Mouse (Mus musculus) forebrain, embryonic 16.5 days (tissue): ENCODE measurements at regions not wholly inside any gene's neighbourhood (a gene's known extent, or its start where the extent isn't known, plus 50 kb on each side); places are given as distances from the start of the nearest gene placed in this dataset.

ENCODE experiments used
- ATAC-seq: fragments of 200-750 bp; cut with Nextera tagmentation; 2 replicates; pipeline ENCODE4 v1.8.0; 2017; ENCODE audit warnings: mild to moderate bottlenecking, moderate library complexity
- H3K27ac ChIP-seq: fragments of 300-500 bp; sonication (generic); 2 replicates; pipeline ENCODE4 v1.5.1; 2014; ENCODE audit warnings: low read length, control low read depth
- H3K27me3 ChIP-seq: fragments of 300-500 bp; sonication (generic); replicated peaks from 2 replicates; pipeline ENCODE4 v1.6.1; 2014; ENCODE audit warnings: low read length; ENCODE audit not compliant: control insufficient read depth, insufficient read depth
- H3K36me3 ChIP-seq: fragments of 300-500 bp; sonication (generic); 2 replicates; pipeline ENCODE4 v1.6.1; 2014; ENCODE audit not compliant: control insufficient read depth, insufficient read depth
- H3K4me1 ChIP-seq: fragments of 300-500 bp; sonication (generic); replicated peaks from 2 replicates; pipeline ENCODE4 v1.6.1; 2014; ENCODE audit warnings: low read length; ENCODE audit not compliant: control insufficient read depth, insufficient read depth
- H3K4me2 ChIP-seq: fragments of 300-500 bp; sonication (generic); 2 replicates; pipeline ENCODE4 v1.6.1; 2014; ENCODE audit warnings: mild to moderate bottlenecking, low read length, control low read depth
- H3K4me3 ChIP-seq: fragments of 300-500 bp; sonication (generic); replicated peaks from 2 replicates; pipeline ENCODE4 v1.5.1; 2014; ENCODE audit warnings: mild to moderate bottlenecking, low read length, control low read depth
- H3K9ac ChIP-seq: fragments of 300-500 bp; sonication (generic); replicated peaks from 2 replicates; pipeline ENCODE4 v1.6.1; 2014; ENCODE audit warnings: low read depth, low read length, control low read depth
- H3K9me3 ChIP-seq: fragments of 300-500 bp; sonication (generic); 2 replicates; pipeline ENCODE4 v1.6.1; 2016; ENCODE audit warnings: low read length; ENCODE audit not compliant: control insufficient read depth
- WGBS: fragments of 180-500 bp; shearing (Covaris S2); extraction: QIAGEN DNeasy Blood & Tissue Kit; methylation state at CpG from one replicate; pipeline ENCODE4 v1.1.7; 2014; 5-methylcytosine and 5-hydroxymethylcytosine counted together

GRCm38 (mm10) chrX:163302697-163303096, 246.8 kb downstream of the Grpr start:
- no peaks in the 10 kb centered on the region; the same call in 1 of the 2 replicates for H3K27me3 ChIP-seq
- H3K4me1 ChIP-seq, result no peaks in the 10 kb centered on the region
- no peak overlapping the region for H3K9ac ChIP-seq
- no peaks in the 10 kb centered on the region for H3K36me3 ChIP-seq
- WGBS, result 73% methylated on average over 4 of the region's 4 CpGs
- H3K4me3 ChIP-seq, result no peak overlapping the region
- no peak for ATAC-seq
- no peak overlapping the region for H3K27ac ChIP-seq
- H3K4me2 ChIP-seq, result no peak overlapping the region
- no peaks in the 10 kb centered on the region for H3K9me3 ChIP-seq

GRCm38 (mm10) chrX:163301045-163301444, 248.4 kb downstream of the Grpr start:
- H3K9me3 ChIP-seq, result no peaks in the 10 kb centered on the region
- no peak overlapping the region for H3K9ac ChIP-seq
- no peak for ATAC-seq
- no peaks in the 10 kb centered on the region; the same call in 1 of the 2 replicates for H3K27me3 ChIP-seq
- H3K4me1 ChIP-seq, result no peaks in the 10 kb centered on the region
- H3K36me3 ChIP-seq, result no peaks in the 10 kb centered on the region
- no peak overlapping the region for H3K27ac ChIP-seq
- H3K4me3 ChIP-seq, result no peak overlapping the region
- WGBS, result 85% methylated on average over 6 of the region's 6 CpGs
- no peak overlapping the region for H3K4me2 ChIP-seq

- Histone ChIP-seq H3K27ac (no peak overlapping the region), H3K4me1 (no peaks in the 10 kb centered on the region), H3K36me3 (no peaks in the 10 kb centered on the region), H3K4me3 (no peak overlapping the region), H3K9ac (no peak overlapping the region), H3K27me3 (no peaks in the 10 kb centered on the region), H3K9me3 (no peaks in the 10 kb centered on the region), H3K4me2 (no peak overlapping the region)
- WGBS, result 75% methylated on average over 8 of the region's 8 CpGs
- ATAC-seq, result no peak
These were observed 252.4 kb downstream of the Grpr start for GRCm38 (mm10) chrX:163296956-163297628.

- H3K36me3 ChIP-seq, result no peaks in the 10 kb centered on the region
These were observed 288.2 kb downstream of the Grpr start for GRCm38 (mm10) chrX:163261248-163261647.

DNA sequence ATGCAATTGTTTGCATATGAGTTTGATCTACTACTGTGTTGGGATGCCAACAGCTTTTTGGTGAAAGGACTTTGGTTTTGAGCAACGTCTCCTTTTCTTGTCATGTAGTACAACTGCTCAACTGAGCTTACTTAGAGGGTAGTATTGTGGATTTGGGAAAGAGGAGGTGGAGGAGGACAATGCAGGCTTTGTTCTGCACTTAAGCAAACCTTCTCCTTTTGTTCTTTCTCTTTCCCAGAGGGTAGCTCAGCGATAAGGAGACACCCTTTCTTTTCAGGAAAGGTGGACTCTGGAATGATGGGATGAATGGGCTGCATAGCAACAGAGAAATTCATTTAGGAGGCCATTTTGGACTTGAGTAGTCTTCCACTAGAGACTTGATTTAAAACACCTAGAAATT, 288.6 kb upstream of the S100g start:
- Histone ChIP-seq H3K4me1 (no peaks in the 10 kb centered on the region), H3K36me3 (no peaks in the 10 kb centered on the region), H3K9me3 (no peaks in the 10 kb centered on the region), H3K4me3 (no peak overlapping the region), H3K27ac (no peak overlapping the region), H3K4me2 (no peak overlapping the region), H3K27me3 (no peaks in the 10 kb centered on the region), H3K9ac (no peak overlapping the region)
- WGBS, result 21% methylated on average over 2 of the region's 2 CpGs
- ATAC-seq, result no peak

More at GRCm38 (mm10) chrX:163261248-163261647, 288.2 kb downstream of the Grpr start:
- WGBS, result 91% methylated on average over 2 of the region's 2 CpGs
- H3K9ac ChIP-seq, result no peak overlapping the region
- H3K27ac ChIP-seq, result no peak overlapping the region
- ATAC-seq, result no peak
- H3K4me1 ChIP-seq, result no peaks in the 10 kb centered on the region
- no peaks in the 10 kb centered on the region for H3K9me3 ChIP-seq
- no peaks in the 10 kb centered on the region for H3K27me3 ChIP-seq
- no peak overlapping the region for H3K4me2 ChIP-seq
- no peak overlapping the region for H3K4me3 ChIP-seq

- H3K36me3 ChIP-seq, result no peaks in the 10 kb centered on the region
- no peaks in the 10 kb centered on the region for H3K4me1 ChIP-seq
- H3K27ac ChIP-seq, result no peak overlapping the region
- no peaks in the 10 kb centered on the region for H3K27me3 ChIP-seq
- ATAC-seq, result peak; percentile 52
- H3K9ac ChIP-seq, result no peak overlapping the region
- no peak overlapping the region for H3K4me3 ChIP-seq
- no peak overlapping the region for H3K4me2 ChIP-seq
- WGBS, result 76% methylated on average over 2 of the region's 2 CpGs
- H3K9me3 ChIP-seq, result no peaks in the 10 kb centered on the region
These were observed 240.9 kb upstream of the S100g start for GRCm38 (mm10) chrX:163205260-163205659.

DNA sequence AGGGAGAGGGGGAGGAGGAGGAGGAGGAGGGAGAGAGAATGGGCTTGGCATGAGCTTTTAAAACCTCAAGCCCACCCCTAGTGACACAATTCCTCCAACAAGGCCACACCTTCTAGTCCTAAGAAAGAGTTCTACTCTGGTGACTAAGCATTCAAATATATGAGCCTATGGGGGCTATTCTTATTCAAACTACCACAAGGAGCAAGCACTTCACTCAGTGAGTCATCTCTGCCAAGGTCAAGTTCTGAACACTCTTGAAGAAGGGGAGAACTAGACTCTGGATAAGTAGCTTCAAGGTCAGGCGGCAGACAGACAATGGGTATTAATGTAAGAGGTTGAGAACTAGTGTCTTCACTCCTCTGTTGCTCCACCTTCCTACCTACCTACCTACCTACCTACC, 239.0 kb upstream of the S100g start:
- no peak overlapping the region for H3K4me2 ChIP-seq
- H3K27me3 ChIP-seq, result no peaks in the 10 kb centered on the region
- 100% methylated on average over 1 of the region's 1 CpGs for WGBS
- no peaks in the 10 kb centered on the region for H3K36me3 ChIP-seq
- H3K9me3 ChIP-seq, result no peaks in the 10 kb centered on the region
- H3K27ac ChIP-seq, result no peak overlapping the region
- ATAC-seq, result no peak
- H3K9ac ChIP-seq, result no peak overlapping the region
- no peaks in the 10 kb centered on the region for H3K4me1 ChIP-seq
- no peak overlapping the region for H3K4me3 ChIP-seq

DNA sequence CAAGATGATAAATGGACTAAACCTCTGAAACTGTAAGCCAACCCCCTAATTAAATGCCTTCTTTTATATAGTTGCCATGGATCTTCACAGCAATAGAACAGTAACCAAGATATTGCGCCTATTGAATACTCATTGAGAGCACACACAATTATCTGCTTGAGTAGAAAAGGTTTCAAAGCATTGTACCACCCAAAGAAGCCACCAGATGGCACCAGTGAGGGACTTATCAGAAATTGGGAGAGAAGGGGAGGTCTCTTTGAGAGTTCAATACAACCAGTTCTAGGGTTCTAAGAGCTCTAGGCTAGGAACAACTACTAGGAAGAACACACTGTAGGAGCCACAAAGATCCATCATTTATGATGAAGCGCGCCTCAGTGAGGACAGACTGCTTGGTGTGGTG, 217.2 kb upstream of the S100g start:
- H3K27me3 ChIP-seq, result no peaks in the 10 kb centered on the region
- no peaks in the 10 kb centered on the region for H3K4me1 ChIP-seq
- no peak overlapping the region for H3K27ac ChIP-seq
- H3K36me3 ChIP-seq, result no peaks in the 10 kb centered on the region
- 91% methylated on average over 3 of the region's 3 CpGs for WGBS
- no peak for ATAC-seq
- H3K4me3 ChIP-seq, result no peak overlapping the region
- no peak overlapping the region for H3K4me2 ChIP-seq
- H3K9me3 ChIP-seq, result no peaks in the 10 kb centered on the region
- H3K9ac ChIP-seq, result no peak overlapping the region

DNA sequence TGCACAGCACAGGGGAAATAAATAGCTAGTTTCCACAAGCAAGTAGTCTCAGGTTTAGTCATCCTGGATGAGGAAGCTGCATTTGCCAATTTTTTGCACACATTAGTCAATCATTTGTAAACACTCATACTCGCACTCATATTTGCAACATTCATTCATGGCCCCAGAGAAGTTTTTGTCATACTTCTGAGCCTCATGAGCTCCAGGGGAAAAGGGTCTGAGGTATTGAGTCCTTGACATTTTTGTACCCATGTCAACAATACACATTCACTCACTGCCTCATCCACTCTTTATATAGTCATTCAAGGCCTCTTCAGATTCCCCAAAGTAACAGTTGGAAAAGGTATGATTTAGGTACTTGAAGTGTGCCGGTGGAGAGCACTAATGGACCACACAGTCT, 200.4 kb upstream of the S100g start:
- WGBS, result 95% methylated on average over 2 of the region's 2 CpGs
- Histone ChIP-seq H3K9ac (no peak overlapping the region), H3K4me3 (no peak overlapping the region), H3K4me1 (no peaks in the 10 kb centered on the region), H3K4me2 (no peak overlapping the region), H3K27ac (no peak overlapping the region), H3K36me3 (no peaks in the 10 kb centered on the region), H3K9me3 (no peaks in the 10 kb centered on the region), H3K27me3 (no peaks in the 10 kb centered on the region)
- ATAC-seq, result no peak

DNA sequence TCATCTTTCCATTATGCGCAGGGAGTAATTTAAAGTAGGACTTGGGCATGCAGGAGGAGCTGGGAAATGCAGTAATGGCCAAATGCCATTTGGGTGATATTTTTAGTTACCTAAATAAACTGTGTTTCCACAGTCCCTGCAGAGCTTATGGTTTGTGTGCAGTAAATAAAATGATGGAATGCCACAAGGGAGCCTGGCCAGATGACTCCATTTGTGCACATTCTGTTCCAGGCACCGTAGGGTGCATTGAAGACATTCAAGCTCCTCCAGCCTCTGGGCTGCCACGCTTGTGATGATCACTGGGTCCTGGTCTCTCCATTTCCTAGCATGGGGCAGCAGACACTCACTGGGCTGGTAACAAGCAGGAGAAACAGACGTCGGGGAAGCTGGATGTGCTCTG, 190.9 kb upstream of the S100g start:
- Histone ChIP-seq H3K27ac (no peak overlapping the region), H3K9me3 (no peaks in the 10 kb centered on the region), H3K4me2 (no peak overlapping the region), H3K4me1 (no peaks in the 10 kb centered on the region), H3K4me3 (no peak overlapping the region), H3K9ac (no peak overlapping the region), H3K27me3 (no peaks in the 10 kb centered on the region), H3K36me3 (no peaks in the 10 kb centered on the region)
- no peak for ATAC-seq
- WGBS, result 70% methylated on average over 5 of the region's 5 CpGs
